Mouse (Mus musculus) olfactory bulb, adult 2 months (tissue): ENCODE data around the gene Aoah.

ENCODE experiments used
- CTCF ChIP-seq: fragments of 200-500 bp; IDR thresholded peaks from 2 replicates; pipeline ENCODE4 v1.5.1; 2012; ENCODE audit warnings: low read depth, mild to moderate bottlenecking, low read length, moderate library complexity; ENCODE audit not compliant: insufficient read depth
- POLR2A ChIP-seq: fragments of 200-500 bp; IDR thresholded peaks from 2 replicates; pipeline ENCODE4 v1.6.1; 2012; ENCODE audit warnings: mild to moderate bottlenecking, low read depth, low read length, moderate library complexity; ENCODE audit not compliant: insufficient read depth

DNA sequence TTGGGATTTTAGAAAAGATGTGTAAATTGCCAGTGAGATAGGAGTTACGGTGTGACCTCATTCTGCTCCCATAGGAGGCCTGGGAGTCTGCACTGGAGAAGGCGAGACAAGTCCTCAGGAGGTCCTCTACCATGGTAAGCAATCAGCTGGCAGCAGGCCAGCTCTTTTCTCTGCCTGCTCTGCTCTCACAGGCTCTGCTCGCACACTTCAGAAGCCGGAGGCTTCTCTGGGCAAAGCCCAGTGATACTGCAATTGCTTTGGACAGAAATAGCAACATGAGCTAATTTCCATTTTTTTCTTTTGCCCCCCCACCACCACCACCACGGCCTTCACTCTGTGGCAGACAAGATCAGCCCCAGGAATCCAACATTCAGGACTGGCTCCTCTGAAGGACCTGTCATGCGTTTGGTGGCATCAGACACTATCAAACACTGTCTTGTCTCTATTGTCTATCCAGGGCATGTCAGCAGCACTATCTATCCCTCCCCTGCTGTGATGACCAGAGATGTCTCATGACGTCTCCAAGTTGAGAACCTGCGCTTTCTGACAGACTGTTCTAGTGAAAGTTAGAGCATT lies 106.6 kb downstream of the Aoah start:
- TF ChIP-seq CTCF (no peak), POLR2A (no peak)
